10 mouse cellular contexts compared by ENCODE assay signal in genomic region chr17:59039754-59040153, GRCm38 (mm10). TPM values are rescaled to one million over a fixed set of nuclear protein-coding genes. Genes with fewer than 3 reads are reported as not detected.
DNase-seq lines count a peak whose midpoint lies in the region; ATAC-seq lines count a peak whose summit lies in the region.
"Had no signal": no experiment of that assay in that cellular context is flagged by ENCODE, and none has a peak within 500 bp of the region (broad histone marks: within the 10 kb centered on the region; RNA-seq: fewer than 3 reads in every experiment).

No protein-coding gene starts in this region.

- H3K4me3 ChIP-seq in kidney, embryonic 16.5 days (ENCODE audit: low read length), result no peak overlapping the region
- no peak overlapping the region for H3K4me3 ChIP-seq in intestine, embryonic 16.5 days (ENCODE audit: low read length)
- H3K4me3 ChIP-seq: hindbrain, embryonic 15.5 days had no signal

- DNase-seq in adrenal gland, postnatal 14 days, result peak; percentile 22
- no peak for DNase-seq in adrenal gland, adult 8-10 months
- peak; percentile 16 for DNase-seq in kidney, postnatal 14 days
- DNase-seq in adipocyte (ENCODE audit: low spot score), result peak; percentile 69
- DNase-seq in left cerebral cortex, postnatal 14 days (ENCODE audit: low spot score in 2 of 2), result peak; percentile 21 to 64
- no peak for DNase-seq in gastrocnemius, postnatal 14 days
- DNase-seq: lung, adult 18-20 months had no signal

- H3K36me3 ChIP-seq in kidney, embryonic 16.5 days (ENCODE audit: insufficient read depth, low read length), result no peaks in the 10 kb centered on the region
- no peaks in the 10 kb centered on the region for H3K36me3 ChIP-seq in intestine, embryonic 16.5 days (ENCODE audit: control insufficient read depth, insufficient read depth, low read length)
- H3K36me3 ChIP-seq: hindbrain, embryonic 15.5 days had no signal

- WGBS in kidney, embryonic 16.5 days, result 41% methylated on average over 5 of the region's 5 CpGs
- 42% methylated on average over 5 of the region's 5 CpGs for WGBS in intestine, embryonic 16.5 days

- no peak overlapping the region for H3K9ac ChIP-seq in kidney, embryonic 16.5 days (replicated peaks; ENCODE audit: low read length)
- H3K9ac ChIP-seq in intestine, embryonic 16.5 days (ENCODE audit: low read depth, low read length), result no peak overlapping the region
- H3K9ac ChIP-seq: hindbrain, embryonic 15.5 days had no signal

- H3K27ac ChIP-seq in kidney, embryonic 16.5 days (ENCODE audit: low read length), result no peak overlapping the region
- H3K27ac ChIP-seq in intestine, embryonic 16.5 days (ENCODE audit: low read length), result no peak overlapping the region
- H3K27ac ChIP-seq: hindbrain, embryonic 15.5 days had no signal

- no peaks in the 10 kb centered on the region for H3K4me1 ChIP-seq in kidney, embryonic 16.5 days (ENCODE audit: insufficient read depth, low read length)
- no peaks in the 10 kb centered on the region for H3K4me1 ChIP-seq in intestine, embryonic 16.5 days (ENCODE audit: control insufficient read depth, insufficient read depth, low read length)
- H3K4me1 ChIP-seq: hindbrain, embryonic 15.5 days had no signal

- no peak for ATAC-seq in kidney, embryonic 16.5 days (ENCODE audit: low FRiP score, low TSS enrichment)
- ATAC-seq in intestine, embryonic 16.5 days, result no peak

- no peak overlapping the region for H3K4me2 ChIP-seq in kidney, embryonic 16.5 days (replicated peaks; ENCODE audit: low read depth, low read length)
- H3K4me2 ChIP-seq in intestine, embryonic 16.5 days (ENCODE audit: low read depth, low read length), result no peak overlapping the region
- H3K4me2 ChIP-seq: hindbrain, embryonic 15.5 days had no signal

- no peaks in the 10 kb centered on the region for H3K27me3 ChIP-seq in kidney, embryonic 16.5 days (ENCODE audit: insufficient read depth, low read length)
- H3K27me3 ChIP-seq in intestine, embryonic 16.5 days (replicated peaks; ENCODE audit: control insufficient read depth, insufficient read depth, low read length), result no peaks in the 10 kb centered on the region
- H3K27me3 ChIP-seq: hindbrain, embryonic 15.5 days had no signal

- no peaks in the 10 kb centered on the region for H3K9me3 ChIP-seq in kidney, embryonic 16.5 days (ENCODE audit: low read length)
- H3K9me3 ChIP-seq in intestine, embryonic 16.5 days (ENCODE audit: control insufficient read depth, low read length), result no peaks in the 10 kb centered on the region
- H3K9me3 ChIP-seq: hindbrain, embryonic 15.5 days had no signal

- intact Hi-C loops in left cerebral cortex, postnatal 14 days (cut with DNase I), result no loop called here
- intact Hi-C loops in gastrocnemius, postnatal 14 days (cut with DNase I; ENCODE audit: low total_unique reads), result no loop called here

RNA-seq across cellular contexts. Expression of gene Nudt12, which starts 26.6 kb away (rescaled TPM):
- 47.1 and 48.6 TPM in 2 replicates for total RNA-seq in adrenal gland, postnatal 14 days (2021)
- total RNA-seq in adrenal gland, adult 8-10 months (2022), result 10 to 100 TPM; 47.6 to 71.1 (median 65.5) TPM
- 6.9 and 10.5 TPM in 2 replicates for polyA plus RNA-seq in kidney, embryonic 16.5 days (2015; fragmentation: Nextera tagmentation; extraction: Ambion mirVana)
- total RNA-seq in left cerebral cortex, postnatal 14 days (2021), result 10 to 100 TPM in 1 of 2 experiments, 1 to 10 TPM in 1; 7.5 to 10.9 TPM
- polyA plus RNA-seq in intestine, embryonic 16.5 days (2015; fragmentation: Nextera tagmentation; extraction: Ambion mirVana), result 5.7 and 6.0 TPM in 2 replicates
- total RNA-seq in gastrocnemius, postnatal 14 days (2021), result 1 to 10 TPM; 5.0 to 8.0 TPM

RNA-seq across cellular contexts. Expression of gene Pdzph1, which starts 48.6 kb away (rescaled TPM):
- total RNA-seq in adrenal gland, postnatal 14 days (2021), result 0.41 and 0.89 TPM in 2 replicates
- under 1 TPM in 2 of 4 experiments, not detected in 2; 0.16 to 0.68 TPM for total RNA-seq in adrenal gland, adult 8-10 months (2022)
- polyA plus RNA-seq in kidney, embryonic 16.5 days (2015; fragmentation: Nextera tagmentation; extraction: Ambion mirVana), result not detected in 2 replicates
- total RNA-seq in left cerebral cortex, postnatal 14 days (2021), result 1 to 10 TPM; 7.4 to 7.8 TPM
- polyA plus RNA-seq in intestine, embryonic 16.5 days (2015; fragmentation: Nextera tagmentation; extraction: Ambion mirVana), result 0.13 TPM in 1 of 2 replicates, not detected in the other
- not detected for total RNA-seq in gastrocnemius, postnatal 14 days (2021)

Comparison
In these comparisons a context has a peak if more than half of its experiments do, and no peak if none do; other contexts are left out.
1. DNase-seq: peak in adrenal gland, postnatal 14 days (single experiment), kidney, postnatal 14 days (single experiment), adipocyte (single experiment) and left cerebral cortex, postnatal 14 days (2 of 2); none in adrenal gland, adult 8-10 months (single experiment) and gastrocnemius, postnatal 14 days (single experiment).